Mouse (Mus musculus) frontal cortex, postnatal 14 days (tissue): ENCODE measurements around the gene Pheta2.
"Not testable (repeated sequence)": the region's sequence is repeated elsewhere in the genome, so short reads cannot be mapped to it uniquely, and the experiment has no call there.

Experiments used
- DNase-seq, 2 experiments: peaks; one replicate each; pipeline ENCODE4 v3.0.0; 2022; ENCODE audit warnings: low spot score in 2 of 2

Pheta2 gene

DNA sequence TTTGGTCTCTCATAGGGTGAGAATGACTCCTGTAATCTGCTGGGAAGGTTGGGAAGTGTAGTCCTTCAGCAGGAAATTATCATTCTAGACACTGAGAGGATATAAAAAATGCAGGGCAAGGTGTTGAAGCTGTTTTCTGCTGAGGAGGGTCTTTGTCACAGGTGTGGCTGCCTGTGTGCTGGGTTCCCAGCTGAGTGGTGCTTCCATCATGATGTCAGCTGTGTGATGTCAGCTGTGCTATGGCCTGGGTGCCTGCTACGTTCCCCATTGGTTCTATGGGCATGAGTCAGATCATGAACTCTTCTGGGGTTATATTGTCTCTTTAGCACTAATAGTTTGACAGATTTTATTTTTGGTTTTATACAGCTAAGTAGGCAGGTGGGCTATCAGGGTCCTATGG is 30.1 kb downstream of the Pheta2 start:
- DNase-seq, result no peak

DNA sequence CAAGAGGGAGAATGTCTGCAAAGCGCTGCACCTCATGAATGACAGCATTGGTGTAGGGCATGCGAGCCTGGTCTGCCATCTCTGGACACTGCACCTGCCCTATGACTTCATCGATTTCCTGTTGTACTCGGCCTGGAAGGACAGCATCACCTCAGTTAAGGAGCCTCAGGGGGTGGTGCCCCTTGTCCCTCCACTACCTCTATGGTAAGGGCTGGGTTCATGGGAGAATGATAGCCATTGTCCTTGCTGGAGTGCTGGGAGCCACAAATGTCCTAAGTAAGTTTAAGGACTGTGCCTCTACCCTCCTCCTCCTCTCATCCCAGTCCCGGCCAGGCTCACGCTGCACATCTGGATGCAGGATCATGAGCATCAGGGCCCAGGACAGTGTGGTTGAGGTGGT is 33.7 kb downstream of the Pheta2 start:
- no peak for DNase-seq

DNA sequence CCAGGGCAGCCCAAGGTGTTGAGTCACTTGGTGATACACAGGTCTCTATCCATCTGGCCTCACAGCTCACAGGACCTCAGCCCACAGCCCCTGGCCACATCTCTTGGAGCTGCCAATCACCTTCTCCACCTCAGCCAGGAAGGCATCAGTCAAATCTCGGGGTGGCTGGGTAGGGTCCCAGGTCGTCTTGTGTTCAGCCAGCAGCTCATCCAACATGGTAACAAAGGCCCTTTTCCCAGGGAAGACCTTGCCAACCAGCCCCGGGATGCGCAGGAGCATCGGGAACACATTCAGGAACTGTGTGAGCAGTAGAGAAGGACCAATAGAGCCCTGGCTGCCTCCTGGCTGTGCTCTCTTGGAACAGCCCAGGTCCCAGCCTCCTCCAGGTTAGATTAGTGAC is 34.2 kb downstream of the Pheta2 start:
- DNase-seq, result no peak

DNA sequence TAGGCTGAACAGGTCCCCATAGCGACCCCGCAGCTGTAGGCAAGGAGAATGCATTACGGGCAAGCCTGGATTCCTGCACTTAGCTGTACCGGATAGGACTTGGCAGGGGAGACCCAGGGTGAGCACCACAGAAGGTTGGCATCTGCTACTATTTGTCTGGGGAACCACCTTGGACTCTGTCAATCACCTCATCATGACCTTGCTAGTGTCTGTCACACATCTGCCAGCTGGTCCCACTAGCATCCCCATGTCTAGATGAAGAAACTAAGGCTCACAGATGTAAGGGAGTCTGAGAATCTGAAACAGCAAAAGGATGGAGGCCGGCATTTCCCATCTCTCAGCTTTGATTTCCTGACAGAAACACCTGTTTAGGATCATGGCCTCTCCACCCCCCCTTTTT is 35.7 kb downstream of the Pheta2 start:
- no peak for DNase-seq

DNA sequence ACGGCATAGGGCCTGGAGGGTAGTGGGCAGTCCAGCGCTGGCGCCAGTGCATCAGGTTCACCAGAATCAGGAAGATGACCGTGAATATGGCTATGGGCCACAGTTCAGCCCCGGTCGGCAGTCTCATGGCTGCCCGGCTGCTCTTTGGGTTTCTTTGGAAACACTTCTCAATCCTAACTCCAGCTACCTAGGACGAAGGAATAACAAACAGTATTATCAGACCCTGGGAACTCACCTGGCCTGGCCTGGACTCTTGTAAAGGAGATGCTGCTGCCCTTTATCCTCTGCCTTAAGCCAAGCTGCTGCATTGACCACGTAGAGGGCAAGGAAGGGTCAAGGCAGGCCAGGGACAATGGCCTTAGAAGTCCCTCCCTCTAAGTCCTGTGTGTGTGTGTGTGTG is 37.1 kb downstream of the Pheta2 start:
- no peak for DNase-seq

DNA sequence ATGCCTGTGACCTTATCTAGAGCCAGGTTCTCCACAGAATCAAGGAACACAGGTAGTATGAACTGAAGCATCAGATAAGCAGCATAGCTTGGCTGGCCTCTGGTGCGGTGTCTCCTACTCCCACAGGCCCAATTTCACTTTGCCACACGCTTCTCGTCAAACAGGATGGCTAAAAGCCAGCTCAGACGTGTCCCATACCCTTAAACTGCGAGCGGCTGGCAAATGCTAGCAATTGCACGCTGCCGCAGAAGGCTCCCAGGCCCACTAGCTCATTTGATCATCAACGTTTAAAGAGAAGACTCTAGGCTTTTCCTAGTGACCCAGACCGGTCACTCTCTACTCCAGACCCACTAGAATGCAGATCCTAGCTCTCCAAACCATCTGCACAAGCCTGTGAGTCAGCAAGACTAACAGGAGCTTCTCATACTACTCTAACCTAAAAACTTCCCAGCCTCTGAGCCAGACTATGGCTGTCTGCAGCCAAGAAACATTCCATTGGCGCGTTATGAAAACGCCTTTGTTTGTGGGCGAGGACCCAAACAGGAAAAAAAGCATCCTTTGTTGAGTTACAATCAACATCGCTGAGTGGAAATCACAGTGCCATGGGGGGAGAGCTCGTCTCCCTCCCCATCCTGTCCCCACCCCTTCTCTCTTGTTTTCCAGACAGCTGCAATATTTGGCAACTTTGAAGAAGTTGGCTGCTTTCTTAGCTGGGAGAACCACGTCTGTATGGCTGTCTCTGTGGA is 37.8 kb downstream of the Pheta2 start:
- DNase-seq, result no peak

DNA sequence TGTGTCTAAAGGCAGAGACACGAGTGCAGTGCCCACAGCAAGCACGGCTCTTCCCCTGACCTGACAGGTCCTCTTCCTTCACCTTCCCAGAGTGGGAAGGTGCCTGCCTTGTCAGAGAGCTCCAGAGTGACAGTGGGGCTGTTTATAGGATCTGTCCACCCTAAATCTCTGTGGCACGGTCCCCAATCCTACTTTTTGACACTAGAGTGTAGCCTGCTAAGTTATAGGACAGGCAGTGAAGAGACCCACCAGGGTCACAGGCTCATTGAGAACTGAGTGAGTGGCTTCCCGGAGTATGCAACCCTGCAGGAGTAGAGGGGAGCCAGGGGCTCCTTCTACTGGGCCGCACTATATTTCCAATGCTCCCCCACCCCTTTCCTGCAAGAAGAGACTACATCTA is 39.0 kb downstream of the Pheta2 start:
- DNase-seq, result no peak

DNA sequence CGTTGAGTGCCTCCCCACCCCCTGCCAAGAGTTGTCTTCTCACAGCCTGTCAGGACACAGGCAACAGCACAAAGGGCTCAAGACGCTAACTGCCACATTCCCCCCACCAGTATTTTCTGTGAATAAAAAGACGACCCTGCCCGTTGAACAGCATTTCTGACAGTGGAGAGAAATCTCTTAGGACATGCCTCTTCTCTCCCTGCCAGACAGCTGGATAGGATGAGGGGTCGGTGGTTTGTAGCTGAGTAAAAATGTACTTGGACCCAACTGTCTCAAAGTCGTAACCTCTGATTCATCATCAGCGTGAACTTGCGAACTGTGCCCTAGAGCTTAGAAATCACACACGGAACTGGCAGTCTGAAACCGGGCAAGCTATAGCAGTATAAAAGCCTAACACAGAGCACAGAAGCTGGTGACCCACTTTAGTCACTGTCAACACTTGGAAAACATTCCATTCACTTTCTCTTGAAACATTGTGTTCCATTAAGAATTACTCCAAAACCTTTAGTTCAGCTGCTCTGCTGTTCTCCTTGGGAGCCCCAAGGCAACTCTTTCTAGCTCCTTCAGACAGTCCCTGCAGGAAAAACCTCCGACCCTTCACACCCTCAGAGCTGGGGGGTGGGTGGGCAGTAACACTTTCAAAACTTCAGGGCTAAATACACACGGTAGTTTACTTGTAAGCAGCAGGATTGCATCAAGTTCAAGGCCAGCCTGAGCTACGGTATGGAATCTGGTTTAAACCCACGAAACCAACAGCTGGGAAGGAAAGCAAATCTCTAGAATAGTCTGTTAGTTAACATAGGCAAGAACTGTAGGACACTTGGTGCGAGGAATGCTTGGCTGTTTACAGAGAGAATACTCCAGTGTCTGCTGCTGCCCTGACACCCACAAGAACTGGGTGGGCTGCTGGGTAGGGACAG is 39.8 kb downstream of the Pheta2 start:
- DNase-seq, result no peak

DNA sequence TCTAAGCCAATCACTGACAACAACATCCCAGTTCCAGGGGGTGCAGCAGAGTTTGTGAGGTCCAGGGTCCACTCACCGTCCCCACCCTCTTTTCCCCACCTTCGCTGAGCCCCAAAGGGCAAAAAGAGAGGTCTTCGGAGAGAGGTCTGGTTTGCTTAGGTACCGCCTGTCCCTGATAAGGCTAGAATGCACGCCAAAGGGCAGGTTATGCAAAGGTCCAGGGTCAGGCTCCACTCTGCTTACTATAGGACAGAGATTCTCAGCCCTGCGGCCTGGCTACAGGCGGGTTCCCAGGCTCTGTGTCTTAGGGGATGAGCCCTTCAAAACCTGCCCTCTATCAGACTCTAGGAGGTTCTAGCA is 40.7 kb downstream of the Pheta2 start:
- no peak for DNase-seq

DNA sequence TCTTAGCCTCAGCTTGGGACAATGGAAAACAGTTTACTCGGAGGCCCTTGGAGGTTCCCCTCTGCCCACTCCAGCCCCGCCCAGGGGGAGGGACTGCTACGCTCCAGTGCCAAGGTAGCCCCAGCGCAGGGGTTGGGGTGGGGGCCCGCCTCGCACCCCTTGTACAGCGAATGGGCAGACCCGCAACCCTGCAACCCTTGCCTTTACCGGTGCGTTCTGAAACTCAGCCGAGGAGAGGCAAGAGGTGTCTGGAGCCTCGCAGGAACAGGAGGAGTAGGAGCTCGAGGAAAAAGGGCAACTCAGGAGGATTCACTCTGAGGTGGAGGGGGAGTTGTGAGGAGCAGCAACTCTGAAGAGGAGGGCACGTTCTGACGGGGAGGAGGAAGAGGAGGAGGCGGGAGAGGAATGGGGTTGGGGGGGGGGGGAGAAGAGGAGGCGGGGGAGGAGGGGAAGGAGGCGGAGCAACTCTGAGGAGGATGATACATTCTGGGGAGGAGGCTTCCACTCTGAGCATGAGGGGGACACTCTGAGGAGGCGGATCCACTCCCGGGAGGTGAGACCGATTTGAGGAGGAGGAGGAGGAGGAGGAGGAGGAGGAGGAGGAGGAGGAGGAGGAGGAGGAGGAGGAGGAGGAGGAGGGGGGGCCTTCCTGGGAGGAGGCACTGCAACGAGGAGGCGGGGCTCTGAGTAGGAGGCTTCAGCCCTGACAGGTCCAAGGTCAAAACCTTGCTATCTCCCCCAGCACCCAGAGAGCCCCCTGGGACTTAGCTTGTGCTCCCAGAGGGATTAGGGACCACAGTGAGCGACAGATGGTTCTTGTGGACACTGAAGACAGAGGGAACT is 41.4 kb downstream of the Pheta2 start, which contains the start of gene Cyp2d22:
Gene Cyp2d22, minus strand, starts transcription at position 390 of the 843 bp plus-strand sequence.
- no peak for DNase-seq

DNA sequence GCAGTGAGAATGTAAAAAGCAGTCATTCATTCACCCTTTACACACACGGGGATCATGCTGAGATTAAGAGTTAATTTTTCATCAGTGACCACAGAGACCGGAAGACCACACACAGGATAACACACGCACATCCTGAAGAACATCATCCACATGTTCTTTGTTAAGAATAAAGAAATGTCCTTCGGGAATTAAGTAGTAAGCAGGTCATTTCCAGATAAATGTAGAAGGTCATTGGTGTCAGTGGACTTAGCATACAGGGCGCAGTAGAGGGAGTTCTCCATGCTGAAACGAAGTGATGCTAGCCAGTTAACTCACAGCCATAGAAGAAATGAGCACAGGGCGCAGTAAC is 41.9 kb downstream of the Pheta2 start:
- DNase-seq, result no peak

DNA sequence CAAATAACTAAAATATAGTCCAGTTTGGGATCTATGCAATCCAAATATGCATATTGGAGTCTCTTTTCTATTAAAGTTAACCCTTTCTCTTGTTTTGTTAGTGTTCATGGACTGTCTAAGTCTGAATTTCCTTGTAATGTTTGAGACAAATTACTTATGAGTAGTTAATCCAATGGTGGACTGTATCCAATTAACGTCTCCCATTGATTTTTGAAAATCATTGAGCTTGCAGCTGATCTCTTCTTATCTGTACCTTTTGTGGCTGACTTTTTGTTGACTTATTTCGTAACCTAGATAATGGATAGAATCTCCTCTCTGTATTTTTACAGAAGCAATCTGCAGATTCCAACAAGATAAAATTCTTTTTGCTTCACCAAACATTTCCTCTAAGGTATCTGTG is 43.7 kb downstream of the Pheta2 start:
- no peak for DNase-seq

DNA sequence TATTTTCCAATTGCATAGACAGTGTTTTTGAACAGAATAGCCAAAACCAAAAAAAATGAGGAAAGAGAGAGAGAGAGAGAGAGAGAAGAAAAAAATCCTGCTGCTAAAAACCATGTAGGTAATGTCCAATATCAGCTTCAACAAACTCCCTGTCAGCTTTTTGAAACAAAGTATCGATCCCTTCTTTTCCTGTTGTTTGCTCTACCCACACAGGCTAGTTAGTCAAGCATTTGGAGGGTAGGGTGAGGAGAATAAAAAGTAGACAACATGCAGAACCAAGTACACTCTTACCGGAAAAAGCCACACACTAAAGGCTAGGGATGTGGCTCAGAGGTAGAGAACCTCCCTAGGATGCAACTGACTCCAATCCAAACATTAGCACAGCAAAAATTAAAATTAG is 47.0 kb downstream of the Pheta2 start:
- no peak for DNase-seq

DNA sequence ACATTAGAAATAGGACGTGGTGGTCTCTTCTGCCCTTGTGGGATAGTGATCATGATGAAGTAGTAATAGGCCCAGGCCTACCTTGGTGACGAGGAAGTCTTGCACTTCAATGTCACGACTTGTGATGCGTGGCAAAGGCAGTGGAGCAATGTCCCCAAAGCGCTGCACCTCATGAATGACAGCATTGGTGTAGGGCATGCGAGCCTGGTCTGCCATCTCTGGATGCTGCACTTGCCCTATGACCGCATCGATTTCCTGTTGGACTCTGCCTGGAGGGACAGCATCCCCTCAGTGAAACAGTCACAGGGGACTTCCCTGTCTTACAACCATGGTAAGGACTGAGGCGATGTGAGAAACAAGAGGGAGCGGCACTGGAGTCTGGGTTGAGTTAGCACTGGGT is 51.2 kb downstream of the Pheta2 start:
- not testable (repeated sequence) for DNase-seq

DNA sequence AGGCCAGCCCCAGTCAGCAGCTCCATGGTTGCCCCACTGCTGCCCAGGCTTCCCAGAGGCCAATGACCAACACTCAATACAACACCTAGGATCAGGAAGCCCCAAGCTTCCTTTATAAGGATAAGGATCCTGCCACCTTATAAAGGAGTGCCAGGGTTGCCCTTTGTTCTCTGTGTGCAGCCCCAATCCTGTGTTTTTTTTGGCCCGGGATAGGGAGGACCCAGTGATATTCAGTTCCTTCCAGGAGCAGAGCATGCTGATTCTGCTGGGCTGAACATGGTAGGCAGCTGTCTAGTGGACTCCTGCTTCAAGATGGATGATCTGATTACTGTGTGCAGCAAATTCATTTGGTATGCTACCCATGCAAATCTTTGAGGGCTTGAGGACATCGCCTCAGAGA is 55.2 kb downstream of the Pheta2 start, which contains the start of gene Cyp2d11:
Gene Cyp2d11, minus strand, starts transcription at position 101 of the 400 bp plus-strand sequence.
- DNase-seq, result not testable (repeated sequence)
